Mouse (Mus musculus): ENCODE measurements around the gene Dnajb13. TPM values are rescaled to one million over a fixed set of nuclear protein-coding genes. Genes with fewer than 3 reads are reported as not detected.

Dnajb13 gene
- 2.5 and 2.6 TPM in 2 replicates for polyA plus RNA-seq (2015; fragmentation: Nextera tagmentation; extraction: Ambion mirVana)

DNA sequence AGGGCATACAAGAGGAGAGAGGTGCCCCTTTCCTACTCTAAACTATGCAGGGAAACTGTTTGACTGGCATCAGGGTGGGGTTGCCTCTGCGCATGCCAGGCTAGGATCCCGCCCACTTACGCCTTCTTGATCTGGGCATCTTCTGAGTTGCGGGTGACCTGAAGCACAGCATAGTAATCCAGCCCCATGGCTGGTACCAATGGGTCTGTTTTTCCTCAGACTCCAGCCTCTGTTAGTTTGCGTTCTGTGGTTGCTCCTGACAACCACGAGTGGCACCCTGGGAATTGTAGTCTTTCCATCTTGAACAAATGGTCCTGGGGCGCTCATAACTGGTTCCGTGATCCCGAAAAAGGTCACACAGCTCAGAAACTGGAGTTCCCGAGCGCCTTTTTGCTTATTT lies at the start of gene Dnajb13:
Gene Dnajb13, minus strand, starts transcription at position 388 of the 400 bp plus-strand sequence.
- H3K4me1 ChIP-seq (replicated peaks), result 0 out of 2 replicates have a peak, but pooled peaks cover 6% of the 10 kb centered on the region
- no peak within 1 kb of the TSS for H3K9ac ChIP-seq
- no peaks in the 10 kb centered on the region for H3K9me3 ChIP-seq
- no peaks in the 10 kb centered on the region for H3K36me3 ChIP-seq
- no peaks in the 10 kb centered on the region for H3K27me3 ChIP-seq
- no peak within 1 kb of the TSS for H3K27ac ChIP-seq (replicated peaks)
- H3K4me3 ChIP-seq, result no peak within 1 kb of the TSS
- peak; percentile 72; the same call in 1 of the 2 replicates for ATAC-seq (ENCODE audit: low read depth)
- H3K4me2 ChIP-seq, result 0 out of 2 replicates have a peak within 1 kb of the TSS, but pooled peaks have one; percentile 30
- 40% methylated on average over 11 of the region's 11 CpGs for WGBS

DNA sequence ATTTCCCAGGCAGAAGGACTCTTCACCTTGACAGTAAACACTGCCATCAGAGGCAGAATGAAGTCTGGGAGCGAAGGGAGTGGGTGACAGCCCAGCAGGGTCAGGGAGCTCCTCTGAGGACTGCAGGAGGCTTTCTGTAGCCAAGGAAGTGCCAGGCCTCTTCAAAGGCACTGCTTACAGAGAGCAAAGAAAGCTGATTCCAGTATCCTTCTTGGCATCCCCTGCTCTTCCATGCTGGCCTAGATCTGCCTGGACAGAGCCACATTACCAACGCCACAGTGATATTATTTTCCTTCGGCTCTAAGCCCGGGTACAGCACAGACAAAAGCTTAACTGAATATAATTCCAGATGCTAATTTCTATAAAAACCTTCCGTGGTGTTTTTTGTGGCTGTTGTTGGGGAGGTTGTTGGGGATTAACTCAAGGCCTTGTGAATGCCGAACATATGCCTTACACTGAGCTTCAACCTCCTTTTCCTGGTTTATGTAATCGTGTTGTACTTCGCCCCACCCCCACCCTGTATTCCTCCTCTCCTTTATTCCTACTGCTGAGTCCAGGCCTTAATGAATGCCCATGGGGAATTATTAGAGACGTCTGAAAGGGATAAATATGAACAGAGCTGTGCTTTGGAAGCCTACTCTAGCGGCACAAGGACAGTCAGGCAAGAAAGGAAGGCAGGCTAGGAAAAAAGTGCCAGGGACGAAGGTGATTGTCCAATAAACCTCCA lies 47.3 kb upstream of the Dnajb13 start:
- Histone ChIP-seq H3K9me3 (no peaks in the 10 kb centered on the region), H3K36me3 (peaks cover 10% of the 10 kb centered on the region), H3K4me2 (no peak overlapping the region), H3K27me3 (no peaks in the 10 kb centered on the region), H3K4me3 (no peak overlapping the region), H3K27ac (replicated peaks) (peak overlapping the region; percentile 70), H3K9ac (peak overlapping the region; percentile 34; the same call in 1 of the 2 replicates), H3K4me1 (replicated peaks) (peaks cover 11% of the 10 kb centered on the region)
- peak; percentile 32; the same call in 1 of the 2 replicates for ATAC-seq (ENCODE audit: low read depth)
- WGBS, result 69% methylated on average over 11 of the region's 11 CpGs

DNA sequence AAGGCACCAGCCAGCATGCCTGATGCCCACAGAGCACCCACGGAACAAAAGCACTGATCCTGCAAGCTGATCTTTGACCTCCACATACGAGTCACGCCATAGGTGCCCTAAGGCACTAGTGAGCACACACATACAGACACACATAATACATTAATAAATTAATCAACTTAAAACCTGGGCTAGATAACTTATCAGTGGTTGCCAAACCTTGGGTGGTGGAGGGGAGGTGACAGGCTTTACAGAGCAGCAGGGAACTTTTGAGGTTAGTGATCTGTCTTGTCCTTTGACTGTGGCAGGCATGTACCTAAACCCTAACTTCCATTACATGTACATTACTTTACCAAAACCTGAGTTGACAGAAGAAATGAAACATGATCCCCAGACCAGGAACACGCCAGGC lies 44.6 kb upstream of the Dnajb13 start:
- Histone ChIP-seq H3K9ac (no peak overlapping the region), H3K4me1 (replicated peaks) (peaks cover 26% of the 10 kb centered on the region), H3K27me3 (no peaks in the 10 kb centered on the region), H3K4me3 (no peak overlapping the region), H3K27ac (replicated peaks) (no peak overlapping the region), H3K9me3 (no peaks in the 10 kb centered on the region), H3K4me2 (no peak overlapping the region), H3K36me3 (0 out of 2 replicates have a peak, but pooled peaks cover 4% of the 10 kb centered on the region)
- WGBS, result 85% methylated on average over 4 of the region's 4 CpGs
- ATAC-seq (ENCODE audit: low read depth), result no peak

DNA sequence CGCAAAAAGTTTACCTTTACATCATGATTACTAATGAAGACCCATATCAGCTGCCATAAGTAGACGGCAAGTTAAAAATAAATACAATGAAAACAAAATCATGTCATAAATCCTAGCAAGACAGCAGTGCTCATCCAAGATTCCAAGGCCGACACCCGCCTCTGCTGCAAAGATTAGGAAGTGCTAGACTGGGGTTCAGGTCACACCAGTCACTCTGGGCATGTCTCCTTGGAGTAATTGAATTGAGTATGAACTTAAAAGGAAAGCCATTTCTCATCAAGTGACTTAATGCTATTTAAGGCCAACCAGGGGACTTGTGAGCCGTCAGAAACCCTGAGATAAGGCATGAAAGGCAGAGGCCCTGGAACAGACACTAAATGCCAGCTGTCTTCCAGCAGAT lies 42.5 kb upstream of the Dnajb13 start:
- H3K9me3 ChIP-seq, result no peaks in the 10 kb centered on the region
- H3K4me3 ChIP-seq, result no peak overlapping the region
- H3K4me2 ChIP-seq, result no peak overlapping the region
- 89% methylated on average over 5 of the region's 5 CpGs for WGBS
- H3K9ac ChIP-seq, result no peak overlapping the region
- H3K27me3 ChIP-seq, result no peaks in the 10 kb centered on the region
- no peak for ATAC-seq (ENCODE audit: low read depth)
- H3K4me1 ChIP-seq (replicated peaks), result peaks cover 22% of the 10 kb centered on the region
- no peak overlapping the region for H3K27ac ChIP-seq (replicated peaks)
- 0 out of 2 replicates have a peak, but pooled peaks cover 4% of the 10 kb centered on the region for H3K36me3 ChIP-seq

DNA sequence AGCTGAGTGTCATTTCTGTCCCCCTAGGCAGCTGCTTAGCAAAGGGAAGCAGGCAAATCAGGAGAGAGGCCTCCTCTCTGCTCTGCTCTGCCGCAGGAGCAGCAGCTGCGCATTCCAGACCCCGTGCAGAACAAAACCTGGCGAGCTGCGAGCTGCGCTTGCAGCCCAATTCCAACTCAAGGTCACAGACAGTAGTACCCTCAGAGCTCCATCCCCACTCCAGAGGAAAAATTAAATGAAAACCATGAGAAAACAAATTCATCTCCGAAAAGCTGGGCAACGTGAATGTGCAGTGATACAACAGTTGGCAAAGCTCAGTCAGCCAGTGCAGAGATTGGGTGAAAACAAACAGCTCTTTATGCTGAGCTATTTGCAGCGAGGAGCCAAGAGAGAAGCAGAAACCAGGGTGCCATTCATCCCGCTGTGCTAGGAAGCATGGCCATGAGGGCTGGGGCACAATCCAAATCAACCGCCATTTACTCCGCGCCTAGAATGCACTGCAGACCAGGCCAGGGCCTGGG lies 40.7 kb upstream of the Dnajb13 start:
- peaks cover 19% of the 10 kb centered on the region for H3K4me1 ChIP-seq (replicated peaks)
- peak overlapping the region; percentile 52 for H3K9ac ChIP-seq
- no peak overlapping the region for H3K4me3 ChIP-seq
- H3K36me3 ChIP-seq, result 0 out of 2 replicates have a peak, but pooled peaks cover 10% of the 10 kb centered on the region
- no peaks in the 10 kb centered on the region for H3K27me3 ChIP-seq
- no peaks in the 10 kb centered on the region for H3K9me3 ChIP-seq
- WGBS, result 21% methylated on average over 13 of the region's 13 CpGs
- peak overlapping the region; percentile 32 for H3K4me2 ChIP-seq
- peak overlapping the region; percentile 92 for H3K27ac ChIP-seq (replicated peaks)
- peak; percentile 94 for ATAC-seq (ENCODE audit: low read depth)

DNA sequence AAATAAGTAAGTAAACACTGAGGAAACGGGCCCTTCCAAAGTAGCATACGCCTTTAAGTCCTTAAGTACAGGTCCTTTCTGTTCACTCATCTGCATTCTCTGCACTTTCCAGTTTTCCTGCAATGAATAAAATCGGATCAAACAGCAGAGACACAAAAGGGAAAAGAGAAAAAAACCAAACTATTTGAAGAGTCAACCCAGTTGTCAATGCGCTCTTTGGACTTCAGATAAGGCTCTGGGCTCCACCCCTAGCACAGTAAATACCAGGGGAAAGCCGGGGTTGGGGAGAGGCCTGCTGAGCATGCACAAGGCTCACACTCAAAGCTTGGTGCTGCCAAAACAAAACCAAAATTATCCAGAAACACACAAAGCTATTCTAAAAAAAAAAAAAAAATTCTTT lies 40.2 kb upstream of the Dnajb13 start:
- H3K4me1 ChIP-seq (replicated peaks), result peaks cover 19% of the 10 kb centered on the region
- 0 out of 2 replicates have a peak, but pooled peaks cover 10% of the 10 kb centered on the region for H3K36me3 ChIP-seq
- WGBS, result 62% methylated on average over 5 of the region's 5 CpGs
- H3K9me3 ChIP-seq, result no peaks in the 10 kb centered on the region
- no peak overlapping the region for H3K9ac ChIP-seq
- peak overlapping the region; percentile 92 for H3K27ac ChIP-seq (replicated peaks)
- no peak overlapping the region for H3K4me3 ChIP-seq
- no peaks in the 10 kb centered on the region for H3K27me3 ChIP-seq
- ATAC-seq (ENCODE audit: low read depth), result no peak
- no peak overlapping the region for H3K4me2 ChIP-seq

DNA sequence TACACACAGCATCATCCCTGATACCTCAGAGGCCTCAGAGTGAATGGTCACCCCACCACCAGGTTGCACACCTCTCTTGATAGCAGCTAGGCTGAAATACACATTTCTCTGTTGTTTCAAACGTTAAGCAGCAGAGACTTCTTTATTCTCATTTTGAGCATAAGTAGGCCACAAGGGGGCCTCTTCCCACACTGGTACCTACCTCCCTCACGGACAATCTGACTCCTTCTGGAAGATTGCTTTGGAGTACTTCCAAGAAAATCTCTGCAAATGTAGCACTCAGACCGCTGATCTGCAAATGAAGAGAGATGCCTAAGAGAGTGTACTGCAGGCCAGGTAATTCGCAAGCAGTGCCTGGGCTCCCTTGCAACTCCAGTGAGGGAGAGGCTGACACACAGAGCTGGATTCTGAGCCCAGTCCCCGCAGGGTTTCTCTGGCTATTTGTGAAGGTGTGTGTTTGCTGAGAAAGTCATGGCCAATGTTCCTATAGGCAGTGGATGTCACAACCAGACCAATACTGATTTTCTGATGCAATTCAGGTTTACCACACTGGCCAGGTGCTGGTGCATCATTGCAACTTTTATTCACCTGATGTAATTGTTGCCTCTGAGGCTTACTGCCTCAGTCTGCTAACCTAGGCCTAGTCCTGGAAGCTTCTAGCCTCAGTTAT lies 35.7 kb upstream of the Dnajb13 start:
- no peak overlapping the region for H3K9ac ChIP-seq
- H3K9me3 ChIP-seq, result no peaks in the 10 kb centered on the region
- no peak for ATAC-seq (ENCODE audit: low read depth)
- no peak overlapping the region for H3K27ac ChIP-seq (replicated peaks)
- peaks cover 15% of the 10 kb centered on the region for H3K4me1 ChIP-seq (replicated peaks)
- H3K4me3 ChIP-seq, result no peak overlapping the region
- H3K36me3 ChIP-seq, result peaks cover 36% of the 10 kb centered on the region
- no peaks in the 10 kb centered on the region for H3K27me3 ChIP-seq
- H3K4me2 ChIP-seq, result no peak overlapping the region
- 57% methylated on average over 5 of the region's 5 CpGs for WGBS

DNA sequence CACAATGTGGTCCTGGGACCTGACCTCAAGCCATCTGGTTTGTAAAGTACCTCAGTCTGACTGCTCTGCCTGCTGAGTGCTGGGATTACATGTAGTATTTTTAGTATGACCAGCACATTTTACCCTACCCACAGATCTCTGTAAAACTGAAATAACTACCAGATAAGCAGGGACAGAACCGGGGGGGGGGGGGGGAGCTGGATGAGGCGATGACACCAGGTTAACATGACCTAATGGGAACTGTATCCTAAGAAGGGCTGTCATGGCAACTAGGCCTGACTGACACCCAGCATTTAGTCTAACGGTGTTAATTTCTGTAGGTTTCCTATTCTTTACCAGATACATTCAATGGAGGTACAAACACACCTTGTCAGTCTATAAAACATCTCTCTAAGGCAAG lies 35.0 kb upstream of the Dnajb13 start:
- no peak overlapping the region for H3K27ac ChIP-seq (replicated peaks)
- peaks cover 8% of the 10 kb centered on the region for H3K4me1 ChIP-seq (replicated peaks)
- peaks cover 36% of the 10 kb centered on the region for H3K36me3 ChIP-seq
- 83% methylated on average over 3 of the region's 3 CpGs for WGBS
- no peak overlapping the region for H3K4me3 ChIP-seq
- H3K9me3 ChIP-seq, result no peaks in the 10 kb centered on the region
- no peak for ATAC-seq (ENCODE audit: low read depth)
- no peaks in the 10 kb centered on the region for H3K27me3 ChIP-seq
- H3K4me2 ChIP-seq, result no peak overlapping the region
- H3K9ac ChIP-seq, result no peak overlapping the region

DNA sequence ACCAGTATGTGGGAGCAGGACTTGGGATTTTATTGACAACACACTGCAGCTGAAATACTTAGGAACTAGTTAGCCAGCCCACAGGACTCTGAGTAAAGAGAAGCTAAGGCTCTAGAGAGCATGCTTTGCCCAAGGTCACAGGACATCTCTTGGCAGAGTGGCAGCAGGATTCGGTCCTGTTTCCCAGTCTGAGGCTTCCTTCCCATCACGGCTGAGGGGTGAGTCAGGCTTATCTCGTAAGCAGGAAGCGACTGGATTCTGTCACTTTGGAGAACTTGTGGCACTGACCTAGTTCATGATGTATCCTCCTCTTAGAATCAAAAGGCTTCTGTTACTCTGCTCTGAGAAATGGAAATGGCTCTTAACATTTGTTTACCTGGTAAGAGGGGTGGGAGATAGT lies 32.9 kb upstream of the Dnajb13 start:
- 89% methylated on average over 4 of the region's 4 CpGs for WGBS
- Histone ChIP-seq H3K27ac (replicated peaks) (no peak overlapping the region), H3K4me1 (replicated peaks) (no peaks in the 10 kb centered on the region), H3K27me3 (no peaks in the 10 kb centered on the region), H3K9me3 (no peaks in the 10 kb centered on the region), H3K4me3 (no peak overlapping the region), H3K4me2 (no peak overlapping the region), H3K36me3 (peaks cover 36% of the 10 kb centered on the region), H3K9ac (no peak overlapping the region)
- no peak for ATAC-seq (ENCODE audit: low read depth)

DNA sequence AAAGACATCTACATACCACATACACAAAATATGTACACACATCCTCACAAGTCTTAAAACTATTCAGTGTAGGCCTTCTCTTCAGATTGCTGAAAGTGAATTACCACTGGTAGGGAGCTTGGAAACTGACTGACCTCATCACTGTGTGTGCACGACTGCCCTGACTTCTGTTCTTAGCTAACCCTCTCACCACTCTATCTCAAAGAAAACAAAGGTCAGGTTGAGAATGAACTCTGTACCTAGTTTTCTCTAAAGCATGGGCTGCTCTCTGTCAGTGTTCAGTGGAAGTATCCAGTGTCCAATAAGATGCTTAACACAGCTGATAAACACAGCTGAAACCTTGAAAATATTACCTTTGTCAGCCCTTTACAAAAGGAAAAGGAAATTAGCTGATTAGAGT lies 29.7 kb upstream of the Dnajb13 start:
- Histone ChIP-seq H3K4me1 (replicated peaks) (no peaks in the 10 kb centered on the region), H3K27ac (replicated peaks) (no peak overlapping the region), H3K4me2 (no peak overlapping the region), H3K9me3 (no peaks in the 10 kb centered on the region), H3K4me3 (no peak overlapping the region), H3K9ac (no peak overlapping the region), H3K36me3 (peaks cover 37% of the 10 kb centered on the region), H3K27me3 (no peaks in the 10 kb centered on the region)
- no peak for ATAC-seq (ENCODE audit: low read depth)
- 69% methylated on average over 1 of the region's 1 CpGs for WGBS

DNA sequence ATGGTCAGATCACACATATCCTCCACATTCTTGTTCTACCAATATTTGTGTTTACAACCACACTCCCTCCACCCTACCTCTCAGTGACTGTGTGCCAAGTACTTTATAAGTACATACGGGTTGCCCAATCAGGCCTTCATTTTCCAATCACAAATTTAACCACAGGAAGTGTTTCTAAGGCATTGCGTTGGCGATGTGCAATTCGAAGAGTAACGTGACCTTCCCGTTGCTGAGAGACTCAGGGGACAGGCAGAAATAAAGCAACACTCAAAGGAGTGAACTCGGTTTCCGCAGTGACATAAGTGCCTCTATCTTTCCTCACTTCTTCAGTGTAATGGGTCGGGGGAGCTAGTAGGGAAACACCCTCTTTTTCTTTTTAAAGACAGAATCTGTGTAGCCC lies 24.8 kb upstream of the Dnajb13 start:
- no peak for ATAC-seq (ENCODE audit: low read depth)
- Histone ChIP-seq H3K9ac (no peak overlapping the region), H3K9me3 (no peaks in the 10 kb centered on the region), H3K4me2 (no peak overlapping the region), H3K36me3 (peaks cover 19% of the 10 kb centered on the region), H3K27me3 (no peaks in the 10 kb centered on the region), H3K4me3 (no peak overlapping the region), H3K4me1 (replicated peaks) (peaks cover 12% of the 10 kb centered on the region), H3K27ac (replicated peaks) (no peak overlapping the region)
- WGBS, result 93% methylated on average over 9 of the region's 9 CpGs

DNA sequence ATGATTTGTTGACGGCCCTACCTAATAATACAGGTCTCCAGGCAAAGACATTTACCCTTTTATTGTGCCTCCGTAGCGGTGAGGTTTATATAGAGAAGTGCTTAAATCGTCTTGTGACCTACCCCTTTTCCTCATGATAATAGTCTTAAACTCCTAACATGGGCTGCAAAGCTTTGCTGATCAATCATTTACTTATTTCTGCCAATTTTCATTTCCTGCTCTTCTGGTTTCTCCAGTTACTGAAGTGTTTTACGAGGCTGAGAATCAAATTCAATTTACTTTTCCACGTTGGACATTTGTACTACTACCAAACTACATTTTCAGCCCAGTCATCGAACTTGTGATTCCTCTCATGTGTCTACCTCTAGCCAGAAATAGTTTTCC lies 22.8 kb upstream of the Dnajb13 start:
- H3K4me3 ChIP-seq, result peak overlapping the region; percentile 62
- ATAC-seq (ENCODE audit: low read depth), result no peak; the same call in 1 of the 2 replicates
- peak overlapping the region; percentile 72 for H3K4me2 ChIP-seq
- peaks cover 12% of the 10 kb centered on the region for H3K4me1 ChIP-seq (replicated peaks)
- H3K27ac ChIP-seq (replicated peaks), result peak overlapping the region; percentile 88
- H3K9ac ChIP-seq, result peak overlapping the region; percentile 77
- 28% methylated on average over 7 of the region's 7 CpGs for WGBS
- H3K9me3 ChIP-seq, result no peaks in the 10 kb centered on the region
- no peaks in the 10 kb centered on the region for H3K27me3 ChIP-seq
- peaks cover 19% of the 10 kb centered on the region for H3K36me3 ChIP-seq
